Mouse (Mus musculus): ENCODE measurements around the gene 4930583I09Rik.

GRCm38 (mm10) chr17:64816298-64816697 is 19.6 kb downstream of the 4930583I09Rik start:
- TF ChIP-seq ZC3H11A (IDR thresholded peaks at IDR 0.05; ENCODE audit: borderline replicate concordance, low read depth, low read length) (no peak), HCFC1 (IDR thresholded peaks at IDR 0.05; ENCODE audit: borderline replicate concordance, insufficient read depth, low read length) (no peak), MAFK (IDR thresholded peaks at IDR 0.05; ENCODE audit: insufficient read depth, low read depth, low read length) (no peak), ZNF384 (IDR thresholded peaks at IDR 0.05; ENCODE audit: low read depth, low read length) (no peak)
